Mouse (Mus musculus) erythroblast, embryonic 14.5 days (primary cell): ENCODE data around the gene Atp1b2.

Experiments
- GATA1 ChIP-seq: IDR thresholded peaks from 2 replicates; pipeline ENCODE4 v1.6.1; 2012; ENCODE audit warnings: low read length, inconsistent platforms, mixed read lengths
- TAL1 ChIP-seq: IDR thresholded peaks from 3 replicates; pipeline ENCODE4 v1.6.1; 2012; ENCODE audit warnings: low read length, inconsistent platforms, mixed read lengths

- no peak for TF ChIP-seq GATA1
- TF ChIP-seq TAL1 = no peak
Measured at GRCm38 (mm10) chr11:69580091-69580514, 25.6 kb downstream of the Atp1b2 start, which contains the start of the genes Wrap53 and Trp53.
